Mouse (Mus musculus) C2C12 (cell line): ENCODE data around the gene 0610012G03Rik. TPM values are rescaled to one million over a fixed set of nuclear protein-coding genes. Genes with fewer than 3 reads are reported as not detected.

ENCODE experiments used
- H3K27me3 ChIP-seq: one replicate; pipeline ENCODE4 v1.6.1; 2011; ENCODE audit not compliant: control insufficient read depth, insufficient read depth, insufficient read length
- H3K36me3 ChIP-seq: one replicate; pipeline ENCODE4 v1.6.1; 2011; ENCODE audit not compliant: control insufficient read depth, insufficient read depth
- H3K4me3 ChIP-seq: one replicate; pipeline ENCODE4 v1.5.1; 2011; ENCODE audit warnings: mild to moderate bottlenecking, control low read depth; ENCODE audit not compliant: poor library complexity, insufficient read depth, severe bottlenecking
- H3K79me2 ChIP-seq: one replicate; pipeline ENCODE4 v1.6.1; 2011; ENCODE audit not compliant: control insufficient read depth, insufficient read depth
- H3K79me3 ChIP-seq: one replicate; pipeline ENCODE4 v1.6.1; 2011; ENCODE audit warnings: low read depth, control low read depth
- H3ac ChIP-seq: one replicate; pipeline ENCODE3; 2011; ENCODE audit warnings: low read depth; ENCODE audit not compliant: control insufficient read depth, insufficient read length
- CEBPB ChIP-seq: IDR thresholded peaks from one replicate; pipeline ENCODE4 v1.6.1; 2011; ENCODE audit warnings: low read depth, mild to moderate bottlenecking, control low read depth, moderate library complexity
- CTCF ChIP-seq: IDR thresholded peaks from one replicate; pipeline ENCODE4 v1.5.1; 2011; ENCODE audit not compliant: control insufficient read depth, insufficient read depth, insufficient read length
- FOSL1 ChIP-seq: IDR thresholded peaks from one replicate; pipeline ENCODE4 v1.8.0; 2011; ENCODE audit warnings: mild to moderate bottlenecking, low read length; ENCODE audit not compliant: poor library complexity, insufficient read depth, severe bottlenecking
- MAX ChIP-seq: IDR thresholded peaks from one replicate; pipeline ENCODE4 v1.6.1; 2011; ENCODE audit warnings: mild to moderate bottlenecking, control low read depth
- MYOD1 ChIP-seq: IDR thresholded peaks from one replicate; pipeline ENCODE4 v1.6.1; 2011; ENCODE audit warnings: low read depth; ENCODE audit not compliant: control insufficient read depth, insufficient read length
- MYOG ChIP-seq: IDR thresholded peaks from one replicate; pipeline ENCODE4 v1.6.1; 2011; ENCODE audit not compliant: control insufficient read depth, insufficient read length; ENCODE audit errors: extremely low read depth
- USF1 ChIP-seq: IDR thresholded peaks from one replicate; pipeline ENCODE4 v1.6.1; 2011; ENCODE audit warnings: low read depth, mild to moderate bottlenecking, control low read depth, moderate library complexity
- polyA plus RNA-seq: library from polyadenylated mRNA; unstranded; fragments of >200 nt; fragmentation: generic; extraction: Trizol; gene quantifications from one replicate; pipeline ENCODE4 v1.2.1, GENCODE M21; 2012; ENCODE audit warnings: missing spikeins

The 0610012G03Rik gene
- polyA plus RNA-seq, 1 experiment = 46.3 TPM

GRCm38 (mm10) chr16:31945372-31945771, 2.9 kb downstream of the 0610012G03Rik start:
- Histone ChIP-seq H3K79me2 (peaks cover 54% of the 10 kb centered on the region), H3K4me3 (no peak overlapping the region), H3K79me3 (peaks cover 34% of the 10 kb centered on the region), H3ac (no peak overlapping the region), H3K27me3 (no peaks in the 10 kb centered on the region), H3K36me3 (peaks cover 5% of the 10 kb centered on the region)
- TF ChIP-seq MYOD1 = no peak
- TF ChIP-seq CTCF = no peak
- no peak for TF ChIP-seq MAX
- TF ChIP-seq FOSL1 = no peak
- TF ChIP-seq CEBPB = no peak
- no peak for TF ChIP-seq USF1
- TF ChIP-seq MYOG = no peak

- no peak for TF ChIP-seq CTCF
- TF ChIP-seq CEBPB = no peak
- no peak for TF ChIP-seq FOSL1
- TF ChIP-seq MYOD1 = no peak
- TF ChIP-seq MAX = no peak
- TF ChIP-seq MYOG = no peak
- TF ChIP-seq USF1 = no peak
- Histone ChIP-seq H3K4me3 (no peak overlapping the region), H3K36me3 (no peaks in the 10 kb centered on the region), H3K79me3 (peaks cover 28% of the 10 kb centered on the region), H3K79me2 (peaks cover 48% of the 10 kb centered on the region), H3K27me3 (no peaks in the 10 kb centered on the region), H3ac (no peak overlapping the region)
Observed at GRCm38 (mm10) chr16:31944698-31945255, 3.5 kb downstream of the 0610012G03Rik start.

GRCm38 (mm10) chr16:31943980-31944379, 4.3 kb downstream of the 0610012G03Rik start:
- TF ChIP-seq CTCF (peak; percentile 67), FOSL1 (no peak)
- H3K4me3 ChIP-seq = no peak overlapping the region

GRCm38 (mm10) chr16:31940586-31940985, 7.7 kb downstream of the 0610012G03Rik start:
- H3K79me3 ChIP-seq = no peaks in the 10 kb centered on the region
- H3K27me3 ChIP-seq = no peaks in the 10 kb centered on the region
- peaks cover 6% of the 10 kb centered on the region for H3K79me2 ChIP-seq
- H3K4me3 ChIP-seq = no peak overlapping the region
- no peak overlapping the region for H3ac ChIP-seq
- TF ChIP-seq CTCF (no peak), MYOD1 (no peak), USF1 (no peak), MYOG (no peak)
- no peaks in the 10 kb centered on the region for H3K36me3 ChIP-seq

More at GRCm38 (mm10) chr16:31943980-31944379, 4.3 kb downstream of the 0610012G03Rik start:
- Histone ChIP-seq H3K36me3 (no peaks in the 10 kb centered on the region), H3K79me2 (peaks cover 40% of the 10 kb centered on the region), H3K27me3 (no peaks in the 10 kb centered on the region), H3K79me3 (peaks cover 20% of the 10 kb centered on the region), H3ac (no peak overlapping the region)

GRCm38 (mm10) chr16:31938856-31939255, 9.4 kb downstream of the 0610012G03Rik start:
- no peak overlapping the region for H3K4me3 ChIP-seq
- no peak overlapping the region for H3ac ChIP-seq
- H3K79me2 ChIP-seq = no peaks in the 10 kb centered on the region
- no peaks in the 10 kb centered on the region for H3K36me3 ChIP-seq
- H3K79me3 ChIP-seq = no peaks in the 10 kb centered on the region
- peaks cover 10% of the 10 kb centered on the region for H3K27me3 ChIP-seq
- TF ChIP-seq FOSL1 (no peak), MAX (no peak), CTCF (no peak), CEBPB (no peak), MYOD1 (no peak), USF1 (no peak), MYOG (no peak)

GRCm38 (mm10) chr16:31936568-31936967, 11.7 kb downstream of the 0610012G03Rik start:
- TF ChIP-seq MAX (no peak), CTCF (no peak), FOSL1 (no peak), CEBPB (no peak), MYOG (no peak), USF1 (no peak), MYOD1 (no peak)
- H3K27me3 ChIP-seq = peaks cover 14% of the 10 kb centered on the region
- no peak overlapping the region for H3ac ChIP-seq
- H3K36me3 ChIP-seq = no peaks in the 10 kb centered on the region
- no peaks in the 10 kb centered on the region for H3K79me2 ChIP-seq
- H3K4me3 ChIP-seq = no peak overlapping the region
- no peaks in the 10 kb centered on the region for H3K79me3 ChIP-seq
